Mouse (Mus musculus) E14TG2a.4 (cell line): ENCODE data around the gene Eng.

Experiments used
- CTCF ChIP-seq: conservative IDR thresholded peaks from 2 replicates; pipeline ENCODE4 v1.5.1; 2014; ENCODE audit warnings: low read length
- NANOG ChIP-seq: IDR thresholded peaks from 2 replicates; pipeline ENCODE4 v1.6.1; 2014; ENCODE audit warnings: borderline replicate concordance, low read length, mixed read lengths
- POU5F1 ChIP-seq: IDR thresholded peaks from 2 replicates; pipeline ENCODE4 v1.6.1; 2014; ENCODE audit warnings: low read length, borderline replicate concordance

DNA sequence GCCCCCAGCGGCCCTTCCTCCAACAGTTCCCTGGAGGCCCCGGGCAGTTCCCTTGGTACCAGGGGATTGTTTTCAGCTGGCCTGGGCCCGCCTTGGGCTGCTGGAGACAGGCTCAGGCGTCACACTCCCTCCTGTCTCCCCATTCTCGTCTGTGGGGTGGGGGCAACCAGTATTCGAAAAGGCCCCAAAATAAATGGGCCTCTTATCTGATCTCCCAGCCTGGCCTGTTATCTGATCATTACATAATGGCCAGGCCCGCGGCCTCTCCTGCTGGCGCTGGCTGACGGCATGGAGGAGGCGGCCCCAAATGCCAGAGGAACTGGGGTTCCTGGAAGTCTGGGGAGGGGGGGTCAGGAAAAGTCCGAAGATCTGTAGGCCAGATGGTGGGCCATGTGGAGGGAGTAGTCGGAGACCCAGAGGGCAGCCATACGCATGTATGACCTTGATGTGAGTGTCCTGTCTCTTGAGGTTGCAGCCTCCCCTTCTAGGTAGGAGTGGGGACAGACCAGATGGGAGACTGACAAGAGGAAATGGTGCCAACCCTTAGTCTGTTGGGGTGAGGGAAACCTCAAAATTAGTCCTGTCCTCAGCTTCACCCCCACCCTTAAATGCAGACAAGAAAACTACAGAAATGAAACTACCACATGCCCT is 8.5 kb downstream of the Eng start:
- TF ChIP-seq CTCF (no peak), NANOG (no peak), POU5F1 (no peak)
